Mouse (Mus musculus) adrenal gland, adult 8-10 months (tissue): ENCODE measurements at regions not wholly inside any gene's neighbourhood (a gene's known extent, or its start where the extent isn't known, plus 50 kb on each side); places are given as distances from the start of the nearest gene placed in this dataset.

Experiments used
- DNase-seq: peaks from one replicate; pipeline ENCODE4 v3.0.0; 2022

- DNase-seq: no peak
Observed at GRCm38 (mm10) chr1:90289732-90290215, 86.0 kb downstream of the Ackr3 start.

- no peak for DNase-seq
Observed at GRCm38 (mm10) chr1:90290428-90291197, 86.8 kb downstream of the Ackr3 start.

- DNase-seq: no peak
Observed at GRCm38 (mm10) chr1:90291256-90291655, 87.5 kb downstream of the Ackr3 start.

GRCm38 (mm10) chr1:90297751-90298150 is 94.0 kb downstream of the Ackr3 start:
- no peak for DNase-seq

- DNase-seq: no peak
Observed at GRCm38 (mm10) chr1:90300229-90300628, 96.4 kb downstream of the Ackr3 start.

- DNase-seq: no peak
Observed at GRCm38 (mm10) chr1:90304331-90304730, 100.6 kb downstream of the Ackr3 start.

GRCm38 (mm10) chr1:90311016-90311415 is 107.2 kb downstream of the Ackr3 start:
- DNase-seq: no peak

- DNase-seq: no peak
Observed at GRCm38 (mm10) chr1:90311649-90312442, 108.1 kb downstream of the Ackr3 start.

GRCm38 (mm10) chr1:90313750-90314359 is 110.1 kb downstream of the Ackr3 start:
- DNase-seq: no peak

- DNase-seq: no peak
Observed at GRCm38 (mm10) chr1:90317902-90318301, 114.1 kb downstream of the Ackr3 start.

- DNase-seq: no peak
Observed at GRCm38 (mm10) chr1:90318502-90318901, 114.7 kb downstream of the Ackr3 start.

GRCm38 (mm10) chr1:90320518-90320917 is 116.7 kb downstream of the Ackr3 start:
- DNase-seq: no peak

GRCm38 (mm10) chr1:90321501-90321900 is 117.7 kb downstream of the Ackr3 start:
- no peak for DNase-seq

GRCm38 (mm10) chr1:90327237-90327636 is 123.5 kb downstream of the Ackr3 start:
- no peak for DNase-seq

GRCm38 (mm10) chr1:90332531-90332930 is 128.8 kb downstream of the Ackr3 start:
- DNase-seq: no peak

- peak; percentile 42 for DNase-seq
Observed at GRCm38 (mm10) chr1:90333676-90334430, 130.1 kb downstream of the Ackr3 start.

GRCm38 (mm10) chr1:90335001-90335747 is 131.4 kb downstream of the Ackr3 start:
- peak; percentile 19 for DNase-seq

- DNase-seq: no peak
Observed at GRCm38 (mm10) chr1:90337876-90338316, 134.1 kb downstream of the Ackr3 start.

- DNase-seq: no peak
Observed at GRCm38 (mm10) chr1:90342346-90342745, 138.6 kb downstream of the Ackr3 start.

- no peak for DNase-seq
Observed at GRCm38 (mm10) chr1:90343492-90343891, 139.7 kb downstream of the Ackr3 start.

- DNase-seq: no peak
Observed at GRCm38 (mm10) chr1:90347032-90347431, 143.3 kb downstream of the Ackr3 start.

GRCm38 (mm10) chr1:90349611-90350010 is 145.8 kb downstream of the Ackr3 start:
- no peak for DNase-seq
